Mouse (Mus musculus): Measurements from ENCODE around the gene Olfr301.

Olfr301 gene

DNA sequence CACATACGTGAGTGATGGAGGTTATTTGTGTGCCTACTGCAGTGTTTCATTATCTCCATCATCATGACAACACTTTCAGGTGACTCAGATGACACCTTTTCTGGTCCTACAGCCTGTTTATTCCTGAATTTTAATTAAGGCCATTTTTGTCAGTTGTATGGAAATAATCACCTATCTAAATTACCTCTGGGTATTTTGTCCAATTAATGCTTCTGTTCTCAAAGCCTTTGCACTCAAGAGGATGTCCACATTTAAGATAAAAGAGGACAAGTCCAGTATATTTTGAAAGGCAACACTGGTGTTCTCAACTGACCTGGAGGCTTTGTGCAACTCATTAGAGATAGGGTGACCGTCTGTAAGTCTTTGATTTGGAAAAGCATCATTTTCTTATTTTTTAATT, at the start of gene Olfr301:
Olfr301 (plus strand) TSS at position 301 of the 400 bp plus-strand sequence.
- DNase-seq (ENCODE audit: low read depth): no peak

GRCm38 (mm10) chr7:86366828-86367227, 36.8 kb upstream of the Olfr301 start, which contains the start of gene Olfr305:
Gene Olfr305, minus strand, starts transcription at chr7:86366928.
- DNase-seq (ENCODE audit: low read depth): no peak

- no peak for DNase-seq (ENCODE audit: low read depth)
Measured at GRCm38 (mm10) chr7:86385769-86386168, 17.9 kb upstream of the Olfr301 start.

GRCm38 (mm10) chr7:86386558-86386957, 17.1 kb upstream of the Olfr301 start, which contains the start of gene Olfr304:
Gene Olfr304, minus strand, starts transcription at chr7:86386658.
- DNase-seq (ENCODE audit: low read depth): no peak

DNA sequence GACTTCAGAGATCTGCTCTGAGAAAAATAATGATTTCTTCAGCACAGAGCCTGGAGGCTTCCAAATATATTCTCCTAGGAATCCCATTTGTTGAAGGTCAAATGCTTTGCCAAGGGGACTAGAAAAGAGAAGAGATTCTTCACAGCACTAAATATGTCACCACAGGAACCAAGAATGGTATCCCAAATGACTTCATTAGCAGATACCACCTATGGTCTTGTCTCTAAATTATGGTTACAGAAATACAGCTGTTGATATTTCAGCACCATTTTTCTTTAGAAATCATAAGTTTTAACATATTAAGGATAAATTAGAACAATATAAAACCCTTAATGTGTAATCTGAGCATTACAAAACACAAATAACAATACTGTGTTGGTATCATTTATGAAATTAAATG, 6.0 kb upstream of the Olfr301 start, which contains the start of gene Olfr303:
Olfr303 (minus strand) TSS at position 101 of the 400 bp plus-strand sequence.
- DNase-seq (ENCODE audit: low read depth): no peak

DNA sequence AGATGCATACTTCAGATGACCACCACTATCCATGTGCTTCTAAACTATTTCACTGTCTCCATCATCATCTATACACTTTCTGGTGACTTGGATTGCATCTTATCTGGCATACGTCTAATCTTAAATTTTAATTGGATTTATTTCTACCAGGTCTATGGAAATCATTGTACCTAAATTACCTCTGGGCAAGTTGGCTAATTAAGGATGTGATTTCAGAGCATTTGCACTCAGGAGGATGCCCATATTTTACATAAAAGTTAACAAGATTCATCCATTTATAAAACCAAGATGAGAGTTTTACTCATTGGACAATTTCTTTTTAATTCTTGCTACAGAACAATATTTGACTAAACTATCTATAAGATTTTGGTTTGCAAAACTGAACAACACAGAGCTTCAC, 56.0 kb downstream of the Olfr301 start, which contains the start of gene Olfr299:
Olfr299 (plus strand) TSS at position 301 of the 400 bp plus-strand sequence.
- no peak for DNase-seq (ENCODE audit: low read depth)
